In the genomic region with DNA sequence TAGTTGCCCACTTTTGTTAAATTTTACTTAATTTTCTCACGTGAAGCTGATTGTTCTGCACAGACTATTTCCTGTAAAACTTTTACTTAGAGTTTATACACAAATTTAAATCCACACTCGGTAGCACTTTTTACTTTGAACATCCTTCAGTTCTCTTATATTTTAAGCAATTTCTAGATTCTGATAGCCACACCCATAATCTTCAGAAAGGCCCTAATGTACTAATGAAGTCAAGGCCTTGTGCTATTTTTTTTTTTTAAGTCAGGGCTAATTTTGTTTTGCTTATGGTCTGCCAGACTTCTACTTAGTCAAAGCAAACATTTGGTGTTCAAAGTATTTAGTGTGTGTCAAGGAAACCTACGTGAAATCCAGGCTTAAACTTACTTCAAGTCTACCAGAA, we compare ENCODE assay signal across 9 mouse cellular contexts. TPM values are rescaled to one million over a fixed set of nuclear protein-coding genes. Genes with fewer than 3 reads are reported as not detected.
DNase-seq lines count a peak whose midpoint lies in the region; ATAC-seq and TF ChIP-seq lines count a peak whose summit lies in the region.
"Had no signal": no experiment of that assay in that cellular context is flagged by ENCODE, and none has a peak within 500 bp of the region (broad histone marks: within the 10 kb centered on the region; RNA-seq: fewer than 3 reads in every experiment).

No protein-coding gene starts in this region.

- H3K4me2 ChIP-seq in midbrain, embryonic 11.5 days: no peak overlapping the region; the same call in 1 of the 2 replicates

- peak overlapping the region; percentile 98 for H3K27ac ChIP-seq in heart, adult 2 months
- H3K27ac ChIP-seq in left cerebral cortex, adult 2 months: peak overlapping the region; percentile 98; the same call in 1 of the 2 replicates
- no peak overlapping the region for H3K27ac ChIP-seq in MEL (ENCODE audit: control insufficient read depth, low read depth, low read length)
- 0 out of 2 replicates have a peak overlapping the region, but pooled peaks have one; percentile 95 for H3K27ac ChIP-seq in midbrain, embryonic 11.5 days (ENCODE audit: low read depth, low read length)

- 51% methylated on average over 3 of the region's 3 CpGs for WGBS in heart, adult 2 months
- WGBS in midbrain, embryonic 11.5 days: 60% methylated on average over 3 of the region's 3 CpGs

- intact Hi-C loops in heart, adult 2 months (cut with DNase I): no loop called here
- intact Hi-C loops in left cerebral cortex, adult 2 months (cut with DNase I): loop anchor here (5.0 kb wide), 1 partner anchor 37 kb away; no protein-coding TSS in a partner anchor
- intact Hi-C loops in left cerebral cortex, postnatal 25 days (cut with DNase I): no loop called here

- TF ChIP-seq RAD21 in MEL (IDR thresholded peaks at IDR 0.05; ENCODE audit: low read depth, low read length): no peak

- H3K36me3 ChIP-seq in heart, adult 2 months (ENCODE audit: control insufficient read depth, insufficient read depth, low read length): peaks cover 2% of the 10 kb centered on the region
- peaks cover 0 to 2% of the 10 kb centered on the region in 2 experiments; a peak in 2 of 4 replicates for H3K36me3 ChIP-seq in MEL (ENCODE audit: control insufficient read depth in 1 of 2, insufficient read depth in 2 of 2, low read length in 2 of 2)
- H3K36me3 ChIP-seq in midbrain, embryonic 11.5 days (ENCODE audit: control insufficient read depth, insufficient read depth, low read length): no peaks in the 10 kb centered on the region
- H3K36me3 ChIP-seq: limb, embryonic 13.5 days had no signal

- no peaks in the 10 kb centered on the region for H3K79me2 ChIP-seq in heart, adult 2 months (replicated peaks; ENCODE audit: control insufficient read depth, insufficient read depth, low read length)
- no peaks in the 10 kb centered on the region; the same call in 1 of the 2 replicates for H3K79me2 ChIP-seq in MEL (ENCODE audit: control insufficient read depth, insufficient read depth, low read length, poor library complexity)

- H3K4me1 ChIP-seq in heart, adult 2 months (ENCODE audit: control insufficient read depth, insufficient read depth, low read length): no peaks in the 10 kb centered on the region
- peaks cover 2 to 6% of the 10 kb centered on the region in 2 experiments; a peak in 2 of 4 replicates for H3K4me1 ChIP-seq in MEL (ENCODE audit: control insufficient read depth in 1 of 2, insufficient read depth in 2 of 2, low read length in 2 of 2)
- no peaks in the 10 kb centered on the region; the same call in 1 of the 2 replicates for H3K4me1 ChIP-seq in midbrain, embryonic 11.5 days (ENCODE audit: control insufficient read depth, insufficient read depth, low read length)

- no peaks in the 10 kb centered on the region for H3K9me3 ChIP-seq in MEL (replicated peaks; ENCODE audit: insufficient read depth, low read length)
- H3K9me3 ChIP-seq in midbrain, embryonic 11.5 days (ENCODE audit: control insufficient read depth, low read length): no peaks in the 10 kb centered on the region
- H3K9me3 ChIP-seq: limb, embryonic 13.5 days had no signal

- no peaks in the 10 kb centered on the region for H3K27me3 ChIP-seq in heart, adult 2 months (ENCODE audit: control insufficient read depth, insufficient read depth, low read length)
- H3K27me3 ChIP-seq in MEL (ENCODE audit: control insufficient read depth in 1 of 2, insufficient read depth in 2 of 2, low read length in 2 of 2): no peaks in the 10 kb centered on the region
- no peaks in the 10 kb centered on the region for H3K27me3 ChIP-seq in midbrain, embryonic 11.5 days (ENCODE audit: control insufficient read depth, insufficient read depth, low read length)
- H3K27me3 ChIP-seq: limb, embryonic 13.5 days had no signal

- DNase-seq in heart, adult 2 months: no peak
- DNase-seq in heart, adult 8-10 months (ENCODE audit: low spot score): no peak
- no peak for DNase-seq in left cerebral cortex, adult 2 months (ENCODE audit: extremely low spot score in 1 of 2, low spot score in 2 of 2)
- DNase-seq in left cerebral cortex, postnatal 25 days (ENCODE audit: low spot score in 2 of 2): no peak
- DNase-seq in MEL (ENCODE audit: low read depth, low spot score): no peak
- DNase-seq in midbrain, embryonic 11.5 days (ENCODE audit: low spot score, missing footprints): no peak
- DNase-seq in frontal cortex, adult 2 months (ENCODE audit: extremely low spot score in 1 of 2, low spot score in 1 of 2): no peak
- DNase-seq in thymus, postnatal 10 days (ENCODE audit: low spot score in 2 of 2): no peak

- TF ChIP-seq CTCF in heart, adult 2 months (IDR thresholded peaks at IDR 0.05): no peak
- no peak for TF ChIP-seq CTCF in left cerebral cortex, adult 2 months (IDR thresholded peaks at IDR 0.05)
- TF ChIP-seq CTCF in MEL (IDR thresholded peaks at IDR 0.05 in 2 of 3, conservative IDR thresholded peaks at IDR 0.05 in 1 of 3; ENCODE audit: control insufficient read depth in 1 of 3, insufficient read depth in 1 of 3, low read depth in 2 of 3, low read length in 3 of 3, poor library complexity in 1 of 3, severe bottlenecking in 1 of 3): no peak

- no peak for ATAC-seq in midbrain, embryonic 11.5 days (ENCODE audit: low FRiP score)

- TF ChIP-seq POLR2A in heart, adult 2 months (IDR thresholded peaks at IDR 0.05; ENCODE audit: insufficient read depth, low read depth, low read length): no peak
- no peak for TF ChIP-seq POLR2A in MEL (IDR thresholded peaks at IDR 0.05; ENCODE audit: control insufficient read depth in 1 of 2, insufficient read depth in 1 of 2, low read depth in 1 of 2, low read length in 2 of 2, poor library complexity in 1 of 2)

- H3K4me3 ChIP-seq in heart, adult 2 months: no peak overlapping the region
- no peak overlapping the region; the same call in 1 of the 2 replicates for H3K4me3 ChIP-seq in left cerebral cortex, adult 2 months
- peak overlapping the region in 1 of 2 experiments; percentile 79; a peak in 2 of 4 replicates for H3K4me3 ChIP-seq in MEL (ENCODE audit: control insufficient read depth in 1 of 2, insufficient read depth in 1 of 2, low read depth in 2 of 2, low read length in 2 of 2)
- H3K4me3 ChIP-seq in midbrain, embryonic 11.5 days (ENCODE audit: low read depth, low read length): no peak overlapping the region

- H3K9ac ChIP-seq in heart, adult 2 months (ENCODE audit: low read depth, low read length): no peak overlapping the region
- no peak overlapping the region; the same call in 1 of the 2 replicates for H3K9ac ChIP-seq in MEL (ENCODE audit: control insufficient read depth, low read depth, low read length, poor library complexity, severe bottlenecking)
- H3K9ac ChIP-seq in midbrain, embryonic 11.5 days (ENCODE audit: low read length): no peak overlapping the region

- no peak for TF ChIP-seq EP300 in heart, adult 2 months (IDR thresholded peaks at IDR 0.05; ENCODE audit: insufficient read depth, low read depth, low read length)
- TF ChIP-seq EP300 in MEL (IDR thresholded peaks at IDR 0.05; ENCODE audit: low read depth in 1 of 2, low read length in 2 of 2): no peak

TF ChIP-seq in MEL, 35 proteins besides CTCF, POLR2A, EP300 and RAD21:
- TF ChIP-seq ZNF384 (IDR thresholded peaks at IDR 0.05; ENCODE audit: low read depth, low read length): peak; percentile 67
- TF ChIP-seq GATA1 (IDR thresholded peaks at IDR 0.05; ENCODE audit: low read depth, low read length): no peak

RNA-seq across cellular contexts. Expression of a gene that starts 1.7 kb away (rescaled TPM):
- 100 to 1,000 TPM; 161 to 199 TPM for total RNA-seq in heart, adult 2 months (2021)
- 31.1 TPM in 2 replicates for polyA plus RNA-seq in heart, adult 2 months (2012; rRNA removed)
- 100 to 1,000 TPM; 199 to 236 (median 206) TPM for total RNA-seq in heart, adult 8-10 months (2022)
- 10 to 100 TPM; 46.5 to 57.6 TPM for total RNA-seq in left cerebral cortex, adult 2 months (2021)
- 10 to 100 TPM; 43.0 to 58.8 TPM for total RNA-seq in left cerebral cortex, postnatal 25 days (2021)
- 0.26 and 0.27 TPM in 2 replicates for total RNA-seq in MEL (2012; rRNA removed)
- under 1 TPM in 1 of 2 experiments, not detected in 1; 0.17 TPM for polyA plus RNA-seq in MEL (2012; ENCODE audit: insufficient read depth in 1 of 2, insufficient read length in 2 of 2, low read depth in 1 of 2, low replicate concordance in 2 of 2, missing spikeins in 1 of 2)
- 44.2 and 45.6 TPM in 2 replicates for polyA plus RNA-seq in midbrain, embryonic 11.5 days (2014; fragmentation: Nextera tagmentation; extraction: Ambion mirVana)
- 19.0 and 21.1 TPM in 2 replicates for polyA plus RNA-seq in frontal cortex, adult 2 months (2012; rRNA removed)

Comparison
In these comparisons a context has a peak if more than half of its experiments do, and no peak if none do; other contexts are left out.
1. RNA of a gene that starts 1.7 kb away (total RNA-seq): 199 to 236 TPM in heart, adult 8-10 months, 161 to 199 TPM in heart, adult 2 months, 43.0 to 58.8 TPM in left cerebral cortex, postnatal 25 days and 46.5 to 57.6 TPM in left cerebral cortex, adult 2 months; 0.26 to 0.27 TPM in MEL; every median in the first group is over 10 times any median in the second.